Mouse (Mus musculus) heart, adult 9 months (tissue): ENCODE measurements around the gene Tomm7.
A peak's percentile ranks its signal among the peaks of the same experiment; 100 is the strongest.
"Not testable (repeated sequence)": the region's sequence is repeated elsewhere in the genome, so short reads cannot be mapped to it uniquely, and the experiment has no call there.

Source experiments
- DNase-seq, 2 experiments: peaks; one replicate each; pipeline ENCODE4 v3.0.0; 2022; ENCODE audit warnings: low spot score in 2 of 2

The Tomm7 gene

GRCm38 (mm10) chr5:23852916-23853315 is 9.0 kb upstream of the Tomm7 start:
- DNase-seq: not testable (repeated sequence)

- DNase-seq: not testable (repeated sequence)
Measured at GRCm38 (mm10) chr5:23851160-23851555, 7.2 kb upstream of the Tomm7 start.

- DNase-seq: peak; percentile 87 to 91
Measured at GRCm38 (mm10) chr5:23850345-23851159, 6.6 kb upstream of the Tomm7 start.

- DNase-seq: no peak
Measured at GRCm38 (mm10) chr5:23845141-23845540, 1.2 kb upstream of the Tomm7 start.

GRCm38 (mm10) chr5:23844531-23844841 is 525 bp upstream of the Tomm7 start:
- peak in 1 of 2 experiments; percentile 59 for DNase-seq

GRCm38 (mm10) chr5:23838158-23838557 is 5.8 kb downstream of the Tomm7 start:
- DNase-seq: no peak

- not testable (repeated sequence) for DNase-seq
Measured at GRCm38 (mm10) chr5:23835691-23836090, 8.3 kb downstream of the Tomm7 start.

GRCm38 (mm10) chr5:23830897-23831752 is 12.8 kb downstream of the Tomm7 start:
- no peak for DNase-seq

- peak in 1 of 2 experiments; percentile 11 for DNase-seq
Measured at GRCm38 (mm10) chr5:23826321-23827004, 17.5 kb downstream of the Tomm7 start.

GRCm38 (mm10) chr5:23824171-23824733 is 19.7 kb downstream of the Tomm7 start:
- no peak for DNase-seq

- no peak for DNase-seq
Measured at GRCm38 (mm10) chr5:23822306-23822705, 21.7 kb downstream of the Tomm7 start.

GRCm38 (mm10) chr5:23816681-23817080 is 27.3 kb downstream of the Tomm7 start:
- no peak for DNase-seq

GRCm38 (mm10) chr5:23814841-23815240 is 29.1 kb downstream of the Tomm7 start:
- no peak for DNase-seq

GRCm38 (mm10) chr5:23792726-23793125 is 51.2 kb downstream of the Tomm7 start:
- DNase-seq: no peak

GRCm38 (mm10) chr5:23789078-23789612 is 54.8 kb downstream of the Tomm7 start:
- no peak for DNase-seq
